Mouse (Mus musculus): ENCODE measurements around the gene Kcnj1. TPM values are rescaled to one million over a fixed set of nuclear protein-coding genes. Genes with fewer than 3 reads are reported as not detected.

Kcnj1 gene
- total RNA-seq, 1 experiment from 2014 or later: 4.9 TPM

- no peak for ATAC-seq (ENCODE audit: extremely low read depth, insufficient number of reproducible peaks, low FRiP score, poor library complexity, severe bottlenecking)
Measured at GRCm38 (mm10) chr9:32434241-32435213, 62.2 kb downstream of the Kcnj1 start.

- ATAC-seq (ENCODE audit: extremely low read depth, insufficient number of reproducible peaks, low FRiP score, poor library complexity, severe bottlenecking): no peak
Measured at GRCm38 (mm10) chr9:32443115-32443514, 70.8 kb downstream of the Kcnj1 start.

GRCm38 (mm10) chr9:32443817-32444216 is 71.5 kb downstream of the Kcnj1 start:
- ATAC-seq (ENCODE audit: extremely low read depth, insufficient number of reproducible peaks, low FRiP score, poor library complexity, severe bottlenecking): no peak

- ATAC-seq (ENCODE audit: extremely low read depth, insufficient number of reproducible peaks, low FRiP score, poor library complexity, severe bottlenecking): no peak
Measured at GRCm38 (mm10) chr9:32444453-32445201, 72.3 kb downstream of the Kcnj1 start.

- peak; percentile 59 for ATAC-seq (ENCODE audit: extremely low read depth, insufficient number of reproducible peaks, low FRiP score, poor library complexity, severe bottlenecking)
Measured at GRCm38 (mm10) chr9:32445789-32446188, 73.5 kb downstream of the Kcnj1 start.

GRCm38 (mm10) chr9:32448766-32449165 is 76.5 kb downstream of the Kcnj1 start:
- no peak for ATAC-seq (ENCODE audit: extremely low read depth, insufficient number of reproducible peaks, low FRiP score, poor library complexity, severe bottlenecking)

Other genes starting within 250 kb of the Kcnj1 start
- 0.12 and 0.25 TPM in 2 replicates for gene Kcnj5, start 28.1 kb upstream of the Kcnj1 start, total RNA-seq (2017)
- 203 and 223 TPM in 2 replicates for gene Fli1, start 170.4 kb downstream of the Kcnj1 start, total RNA-seq (2017)